Mouse (Mus musculus) liver (tissue): ENCODE measurements around the gene 4930502E18Rik.
A peak's percentile ranks its signal among the peaks of the same experiment; 100 is the strongest.
"Not testable (repeated sequence)": the region's sequence is repeated elsewhere in the genome, so short reads cannot be mapped to it uniquely, and the experiment has no call there.

ENCODE experiments used
- DNase-seq: peaks from one replicate; pipeline ENCODE4 v3.0.0-alpha.2; 2020; ENCODE audit warnings: mixed read lengths

Gene 4930502E18Rik

GRCm38 (mm10) chrX:53724596-53724995 lies at the start of gene 4930502E18Rik:
Gene 4930502E18Rik (plus strand): TSS chrX:53724826.
- DNase-seq: no peak

GRCm38 (mm10) chrX:53676943-53677342 lies 47.7 kb upstream of the 4930502E18Rik start:
- not testable (repeated sequence) for DNase-seq

GRCm38 (mm10) chrX:53682650-53683049 lies 42.0 kb upstream of the 4930502E18Rik start:
- not testable (repeated sequence) for DNase-seq

GRCm38 (mm10) chrX:53684676-53685075 lies 40.0 kb upstream of the 4930502E18Rik start:
- not testable (repeated sequence) for DNase-seq

GRCm38 (mm10) chrX:53692065-53692464 lies 32.6 kb upstream of the 4930502E18Rik start:
- DNase-seq: no peak

GRCm38 (mm10) chrX:53693141-53693540 lies 31.5 kb upstream of the 4930502E18Rik start:
- DNase-seq: no peak

- DNase-seq: no peak
Observed at GRCm38 (mm10) chrX:53694008-53694777, 30.4 kb upstream of the 4930502E18Rik start.

GRCm38 (mm10) chrX:53699225-53699624 lies 25.4 kb upstream of the 4930502E18Rik start:
- no peak for DNase-seq

- no peak for DNase-seq
Observed at GRCm38 (mm10) chrX:53702673-53703072, 22.0 kb upstream of the 4930502E18Rik start.

- DNase-seq: no peak
Observed at GRCm38 (mm10) chrX:53715942-53716322, 8.7 kb upstream of the 4930502E18Rik start.

GRCm38 (mm10) chrX:53716323-53717182 lies 8.1 kb upstream of the 4930502E18Rik start:
- DNase-seq: peak; percentile 9

GRCm38 (mm10) chrX:53728967-53729366 lies 4.3 kb downstream of the 4930502E18Rik start:
- DNase-seq: no peak

- DNase-seq: no peak
Observed at GRCm38 (mm10) chrX:53752851-53753250, 28.2 kb downstream of the 4930502E18Rik start.

GRCm38 (mm10) chrX:53757736-53758135 lies 33.1 kb downstream of the 4930502E18Rik start, which contains the start of gene 1700013H16Rik:
Gene 1700013H16Rik (minus strand): TSS chrX:53757831.
- DNase-seq: no peak

- no peak for DNase-seq
Observed at GRCm38 (mm10) chrX:53776276-53776675, 51.6 kb downstream of the 4930502E18Rik start, which contains the start of gene Zfp36l3. Gene Zfp36l3 (minus strand): TSS chrX:53776394.
